Mouse (Mus musculus) spleen, adult 18-20 months (tissue): Measurements from ENCODE around the gene Atg14.

Source experiments
- DNase-seq, 2 experiments: peaks; one replicate each; pipeline ENCODE4 v3.0.0; 2022; ENCODE audit warnings: mixed read lengths in 2 of 2

Atg14 gene

GRCm38 (mm10) chr14:47497166-47497565, 73.3 kb downstream of the Atg14 start:
- DNase-seq = no peak

GRCm38 (mm10) chr14:47495951-47496350, 74.5 kb downstream of the Atg14 start:
- no peak for DNase-seq

- no peak for DNase-seq
These were observed 76.7 kb downstream of the Atg14 start for GRCm38 (mm10) chr14:47493592-47494361.
